Mouse (Mus musculus): ENCODE results near the gene Dnah8. TPM values are rescaled to one million over a fixed set of nuclear protein-coding genes. Genes with fewer than 3 reads are reported as not detected.
A peak's percentile ranks its signal among the peaks of the same experiment; 100 is the strongest.
"Not testable (repeated sequence)": the region's sequence is repeated elsewhere in the genome, so short reads cannot be mapped to it uniquely, and the experiment has no call there.

Gene Dnah8
- polyA plus RNA-seq, 1 experiment from 2014 or later = 0.35 TPM

DNA sequence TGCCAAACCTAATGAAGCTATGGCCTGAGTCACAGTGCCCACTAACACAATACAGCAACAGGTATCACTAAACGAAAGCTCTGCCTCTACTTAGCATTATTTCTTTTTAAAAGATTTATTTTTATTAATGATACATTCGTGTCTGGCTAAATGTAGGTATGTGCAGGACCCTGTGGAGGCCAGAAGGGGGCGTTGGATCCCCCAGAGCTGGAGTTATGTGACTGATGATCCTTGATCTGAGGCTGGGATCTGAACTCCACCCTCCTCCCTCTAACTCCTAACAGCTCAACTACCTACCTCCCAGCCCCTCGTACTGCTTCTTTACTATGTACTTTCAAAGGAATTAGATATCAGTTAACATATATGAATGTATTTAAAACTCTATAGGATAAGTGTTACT is 2.7 kb upstream of the Dnah8 start:
- Histone ChIP-seq H3K9me3 (ENCODE audit: control insufficient read depth) (no peaks in the 10 kb centered on the region), H3K4me3 (ENCODE audit: low read depth, low read length) (no peak overlapping the region), H3K36me3 (ENCODE audit: control insufficient read depth, insufficient read depth) (no peaks in the 10 kb centered on the region), H3K4me1 (replicated peaks; ENCODE audit: control insufficient read depth, insufficient read depth, low read length) (peaks cover 4% of the 10 kb centered on the region; the same call in 1 of the 2 replicates), H3K4me2 (replicated peaks; ENCODE audit: low read depth) (no peak overlapping the region), H3K9ac (ENCODE audit: low read depth, low read length) (no peak overlapping the region), H3K27ac (ENCODE audit: low read depth, low read length) (no peak overlapping the region), H3K27me3 (replicated peaks; ENCODE audit: control insufficient read depth, insufficient read depth, low read length) (no peaks in the 10 kb centered on the region)
- peak; percentile 21; the same call in 1 of the 2 replicates for TF ChIP-seq CTCF (IDR thresholded peaks at IDR 0.05; ENCODE audit: low read depth)
- WGBS = 69% methylated on average over 4 of the region's 4 CpGs
- ATAC-seq = no peak

DNA sequence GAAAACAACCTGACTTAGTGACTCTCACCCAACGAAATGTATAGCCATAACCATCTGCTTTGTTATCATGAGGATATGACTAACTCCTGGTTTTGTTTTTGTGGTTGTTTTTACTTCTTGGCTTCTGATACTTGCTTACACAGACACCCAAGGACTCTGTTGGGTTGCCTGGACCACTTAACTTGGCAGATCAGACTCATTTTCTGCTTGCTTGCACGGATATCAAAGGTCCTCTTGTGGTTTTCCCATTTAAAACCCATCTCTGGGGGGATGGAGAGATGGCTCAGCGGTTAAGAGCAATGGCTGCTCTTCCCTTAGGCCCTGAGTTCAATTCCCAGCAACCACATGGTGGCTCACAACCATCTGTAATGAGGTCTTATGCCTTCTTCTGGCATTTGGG is 954 bp upstream of the Dnah8 start:
- no peak overlapping the region for H3K9ac ChIP-seq (ENCODE audit: low read depth, low read length)
- no peaks in the 10 kb centered on the region for H3K36me3 ChIP-seq (ENCODE audit: control insufficient read depth, insufficient read depth)
- no peak for TF ChIP-seq CTCF (IDR thresholded peaks at IDR 0.05; ENCODE audit: low read depth)
- no peak for ATAC-seq
- no peaks in the 10 kb centered on the region for H3K9me3 ChIP-seq (ENCODE audit: control insufficient read depth)
- H3K4me3 ChIP-seq (ENCODE audit: low read depth, low read length) = no peak overlapping the region
- no peak overlapping the region for H3K4me2 ChIP-seq (replicated peaks; ENCODE audit: low read depth)
- WGBS = 84% methylated on average over 3 of the region's 3 CpGs
- H3K27ac ChIP-seq (ENCODE audit: low read depth, low read length) = no peak overlapping the region
- no peaks in the 10 kb centered on the region for H3K27me3 ChIP-seq (replicated peaks; ENCODE audit: control insufficient read depth, insufficient read depth, low read length)
- H3K4me1 ChIP-seq (replicated peaks; ENCODE audit: control insufficient read depth, insufficient read depth, low read length) = peaks cover 4% of the 10 kb centered on the region; the same call in 1 of the 2 replicates

- H3K36me3 ChIP-seq (ENCODE audit: control insufficient read depth, insufficient read depth); H3K4me3 ChIP-seq (ENCODE audit: low read depth, low read length); H3K27ac ChIP-seq (ENCODE audit: low read depth, low read length); H3K27me3 ChIP-seq (replicated peaks; ENCODE audit: control insufficient read depth, insufficient read depth, low read length); H3K4me2 ChIP-seq (replicated peaks; ENCODE audit: low read depth); H3K9ac ChIP-seq (ENCODE audit: low read depth, low read length); H3K4me1 ChIP-seq (replicated peaks; ENCODE audit: control insufficient read depth, insufficient read depth, low read length); H3K9me3 ChIP-seq (ENCODE audit: control insufficient read depth): not testable (repeated sequence)
- WGBS = no CpG with 5 or more reads among the region's 20 CpGs
- peak; percentile 63 for ATAC-seq
Observed at GRCm38 (mm10) chr17:30626719-30627118, 2.6 kb downstream of the Dnah8 start, which contains the start of gene Glo1. TSS of gene Glo1 (minus strand) at chr17:30626871.

DNA sequence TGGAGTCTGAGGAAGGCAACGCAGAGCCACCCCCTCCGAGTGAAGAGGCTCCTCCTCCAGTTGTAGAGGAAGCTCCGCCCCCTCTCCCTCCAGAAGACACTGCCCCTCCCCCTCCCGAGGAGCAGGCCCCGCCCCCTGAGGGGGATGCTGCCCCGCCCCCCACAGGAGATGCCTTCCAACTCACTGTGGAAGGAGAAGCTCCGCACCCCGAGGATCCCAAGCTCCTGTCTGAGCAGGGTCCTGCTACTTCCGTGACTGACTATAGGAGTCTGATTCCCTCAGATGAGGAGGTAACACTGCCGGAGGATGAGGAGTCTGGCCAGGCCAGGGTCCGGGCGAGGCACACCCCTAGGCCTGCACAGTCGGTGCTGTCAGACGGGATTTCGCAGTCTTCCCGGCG is 11.2 kb downstream of the Dnah8 start:
- no peak overlapping the region for H3K27ac ChIP-seq (ENCODE audit: low read depth, low read length)
- no peaks in the 10 kb centered on the region for H3K36me3 ChIP-seq (ENCODE audit: control insufficient read depth, insufficient read depth)
- peak overlapping the region; percentile 33 for H3K4me2 ChIP-seq (replicated peaks; ENCODE audit: low read depth)
- H3K4me1 ChIP-seq (replicated peaks; ENCODE audit: control insufficient read depth, insufficient read depth, low read length) = peaks cover 3% of the 10 kb centered on the region; the same call in 1 of the 2 replicates
- H3K9me3 ChIP-seq (ENCODE audit: control insufficient read depth) = no peaks in the 10 kb centered on the region
- no peak for ATAC-seq
- no peaks in the 10 kb centered on the region for H3K27me3 ChIP-seq (replicated peaks; ENCODE audit: control insufficient read depth, insufficient read depth, low read length)
- TF ChIP-seq CTCF (IDR thresholded peaks at IDR 0.05; ENCODE audit: low read depth) = no peak
- H3K9ac ChIP-seq (ENCODE audit: low read depth, low read length) = no peak overlapping the region
- H3K4me3 ChIP-seq (ENCODE audit: low read depth, low read length) = 0 out of 2 replicates have a peak overlapping the region, but pooled peaks have one; percentile 7
- 40% methylated on average over 17 of the region's 17 CpGs for WGBS

GRCm38 (mm10) chr17:30637714-30638113 is 13.6 kb downstream of the Dnah8 start:
- Histone ChIP-seq H3K36me3 (ENCODE audit: control insufficient read depth, insufficient read depth) (no peaks in the 10 kb centered on the region), H3K4me1 (replicated peaks; ENCODE audit: control insufficient read depth, insufficient read depth, low read length) (peaks cover 3% of the 10 kb centered on the region; the same call in 1 of the 2 replicates), H3K4me2 (replicated peaks; ENCODE audit: low read depth) (no peak overlapping the region), H3K27me3 (replicated peaks; ENCODE audit: control insufficient read depth, insufficient read depth, low read length) (no peaks in the 10 kb centered on the region), H3K9ac (ENCODE audit: low read depth, low read length) (no peak overlapping the region), H3K27ac (ENCODE audit: low read depth, low read length) (no peak overlapping the region), H3K9me3 (ENCODE audit: control insufficient read depth) (no peaks in the 10 kb centered on the region), H3K4me3 (ENCODE audit: low read depth, low read length) (no peak overlapping the region)
- 29% methylated on average over 1 of the region's 1 CpGs for WGBS
- no peak for TF ChIP-seq CTCF (IDR thresholded peaks at IDR 0.05; ENCODE audit: low read depth)
- ATAC-seq = no peak

DNA sequence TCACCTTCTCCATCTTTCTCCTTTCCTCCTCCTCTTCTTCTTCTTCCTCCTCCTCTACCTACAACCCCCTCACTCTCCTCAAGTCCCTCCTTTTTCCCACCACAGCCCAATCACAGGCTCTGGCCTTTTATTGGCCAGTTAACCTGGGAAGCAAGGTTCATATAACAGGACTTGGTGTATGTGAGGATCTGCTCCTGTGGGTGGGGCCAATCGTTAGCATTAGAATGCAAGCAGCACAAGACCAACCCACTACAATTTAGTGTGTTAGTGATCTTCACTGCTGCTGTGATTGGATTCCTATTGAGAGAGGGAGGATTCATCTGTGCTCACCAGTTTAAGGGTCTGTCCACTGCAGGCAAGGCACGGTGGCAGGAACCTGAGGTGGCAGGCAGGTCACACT is 14.8 kb downstream of the Dnah8 start:
- ATAC-seq = no peak
- no peak for TF ChIP-seq CTCF (IDR thresholded peaks at IDR 0.05; ENCODE audit: low read depth)
- no peaks in the 10 kb centered on the region for H3K9me3 ChIP-seq (ENCODE audit: control insufficient read depth)
- H3K36me3 ChIP-seq (ENCODE audit: control insufficient read depth, insufficient read depth) = no peaks in the 10 kb centered on the region
- 38% methylated on average over 2 of the region's 2 CpGs for WGBS
- H3K27me3 ChIP-seq (replicated peaks; ENCODE audit: control insufficient read depth, insufficient read depth, low read length) = no peaks in the 10 kb centered on the region
- H3K4me3 ChIP-seq (ENCODE audit: low read depth, low read length) = no peak overlapping the region
- H3K9ac ChIP-seq (ENCODE audit: low read depth, low read length) = no peak overlapping the region
- H3K27ac ChIP-seq (ENCODE audit: low read depth, low read length) = no peak overlapping the region
- H3K4me2 ChIP-seq (replicated peaks; ENCODE audit: low read depth) = no peak overlapping the region
- H3K4me1 ChIP-seq (replicated peaks; ENCODE audit: control insufficient read depth, insufficient read depth, low read length) = peaks cover 3% of the 10 kb centered on the region; the same call in 1 of the 2 replicates

GRCm38 (mm10) chr17:30640896-30641295 is 16.7 kb downstream of the Dnah8 start:
- peaks cover 3% of the 10 kb centered on the region; the same call in 1 of the 2 replicates for H3K4me1 ChIP-seq (replicated peaks; ENCODE audit: control insufficient read depth, insufficient read depth, low read length)
- no peaks in the 10 kb centered on the region for H3K36me3 ChIP-seq (ENCODE audit: control insufficient read depth, insufficient read depth)
- ATAC-seq = no peak
- H3K27ac ChIP-seq (ENCODE audit: low read depth, low read length) = no peak overlapping the region
- H3K4me2 ChIP-seq (replicated peaks; ENCODE audit: low read depth) = no peak overlapping the region
- TF ChIP-seq CTCF (IDR thresholded peaks at IDR 0.05; ENCODE audit: low read depth) = no peak
- no peaks in the 10 kb centered on the region for H3K9me3 ChIP-seq (ENCODE audit: control insufficient read depth)
- H3K4me3 ChIP-seq (ENCODE audit: low read depth, low read length) = no peak overlapping the region
- no peak overlapping the region for H3K9ac ChIP-seq (ENCODE audit: low read depth, low read length)
- no peaks in the 10 kb centered on the region for H3K27me3 ChIP-seq (replicated peaks; ENCODE audit: control insufficient read depth, insufficient read depth, low read length)
- WGBS = 79% methylated on average over 5 of the region's 5 CpGs
